Mouse (Mus musculus) brown adipose tissue, adult 24 weeks (tissue): ENCODE results near the gene 2210011C24Rik. TPM values are rescaled to one million over a fixed set of nuclear protein-coding genes. Genes with fewer than 3 reads are reported as not detected.

Experiments used
- H3K27ac ChIP-seq: fragments of 200-500 bp; replicated peaks from 2 replicates; pipeline ENCODE4 v1.5.1; 2012; ENCODE audit warnings: low read depth, mild to moderate bottlenecking, low read length
- H3K4me1 ChIP-seq: fragments of 200-500 bp; 2 replicates; pipeline ENCODE4 v1.6.1; 2012; ENCODE audit warnings: low read length, mixed read lengths; ENCODE audit not compliant: control insufficient read depth, insufficient read depth, insufficient read length
- H3K4me3 ChIP-seq: fragments of 200-500 bp; 2 replicates; pipeline ENCODE4 v1.5.1; 2012; ENCODE audit warnings: low read depth, mild to moderate bottlenecking, low read length, moderate library complexity; ENCODE audit not compliant: insufficient read depth
- polyA plus RNA-seq: library from polyadenylated mRNA; stranded (reverse); fragments of >200 nt; gene quantifications from 2 replicates; pipeline ENCODE4 v1.2.4, GENCODE M21; 2012; ENCODE audit not compliant: missing spikeins, insufficient read depth, insufficient read length

The 2210011C24Rik gene
- not detected in 2 replicates for polyA plus RNA-seq

GRCm38 (mm10) chr8:84011705-84012498, at the start of gene 2210011C24Rik:
TSS of gene 2210011C24Rik (minus strand) at chr8:84012171.
- no peak within 1 kb of the TSS for H3K27ac ChIP-seq
- peaks cover 13% of the 10 kb centered on the region for H3K4me1 ChIP-seq
- H3K4me3 ChIP-seq: peak within 1 kb of the TSS; percentile 61

DNA sequence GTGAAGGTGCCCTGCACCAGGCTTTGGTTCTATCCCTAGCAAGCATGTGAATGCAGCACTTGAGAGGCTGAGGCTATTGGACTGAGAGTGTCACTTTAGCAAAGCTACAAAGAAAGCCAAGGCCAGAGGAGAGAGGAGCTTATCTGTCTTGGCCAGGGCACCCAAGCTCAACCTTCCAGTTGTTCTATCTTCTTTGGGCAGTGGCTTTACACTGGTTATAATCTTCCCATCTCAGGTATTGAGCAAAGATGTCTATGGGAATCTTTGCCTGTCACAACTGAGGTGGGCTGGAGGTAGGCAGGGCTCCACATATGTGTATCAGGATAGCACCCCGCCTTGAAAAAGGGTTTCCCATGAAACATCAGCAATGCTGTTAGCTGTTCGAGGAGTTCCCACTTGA, 48.3 kb upstream of the 2210011C24Rik start:
- no peak overlapping the region for H3K4me3 ChIP-seq

DNA sequence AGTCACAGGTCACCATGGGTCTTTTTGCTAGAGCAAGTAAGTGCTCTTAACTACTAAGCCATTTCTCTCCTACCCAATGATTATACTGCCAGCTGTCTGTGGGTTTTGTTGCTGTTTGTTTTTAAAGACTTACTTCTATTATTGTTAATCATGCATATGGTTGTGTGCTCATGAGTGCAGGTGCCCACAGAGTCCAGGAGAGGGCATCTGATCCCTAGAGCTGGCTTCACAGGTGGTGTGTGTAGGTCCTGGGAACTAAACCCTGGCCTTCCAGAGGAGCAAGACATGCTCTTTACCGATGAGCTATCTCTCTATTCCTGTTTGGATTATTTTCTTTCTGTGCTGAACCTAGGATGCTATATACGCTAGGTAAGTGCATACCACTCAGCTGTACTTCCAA, 47.3 kb upstream of the 2210011C24Rik start:
- H3K4me3 ChIP-seq: no peak overlapping the region
- H3K4me1 ChIP-seq: no peaks in the 10 kb centered on the region
- no peak overlapping the region for H3K27ac ChIP-seq

More for the DNA sequence above, 48.3 kb upstream of the 2210011C24Rik start:
- no peak overlapping the region for H3K27ac ChIP-seq
- no peaks in the 10 kb centered on the region for H3K4me1 ChIP-seq

DNA sequence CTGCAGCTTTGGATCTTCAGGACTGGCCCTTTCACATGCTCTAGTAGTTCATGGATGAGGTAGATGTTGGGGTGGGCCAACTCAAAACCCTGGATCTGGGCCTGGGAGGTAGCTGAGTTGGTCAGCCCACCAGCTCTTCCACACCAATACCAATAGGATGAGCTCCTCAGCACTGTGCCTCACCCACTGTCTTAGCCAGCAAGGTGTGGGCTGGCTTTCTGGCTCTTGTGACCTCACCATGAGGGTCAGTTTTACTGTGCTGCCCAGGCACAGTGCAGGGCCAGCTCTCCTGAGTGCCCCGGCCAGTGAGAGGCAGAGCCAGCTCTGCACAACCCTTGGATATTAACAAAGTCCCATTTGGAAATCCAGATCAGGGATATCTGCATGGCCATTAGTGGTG, 45.9 kb upstream of the 2210011C24Rik start:
- Histone ChIP-seq H3K4me3 (no peak overlapping the region), H3K4me1 (no peaks in the 10 kb centered on the region), H3K27ac (no peak overlapping the region)

DNA sequence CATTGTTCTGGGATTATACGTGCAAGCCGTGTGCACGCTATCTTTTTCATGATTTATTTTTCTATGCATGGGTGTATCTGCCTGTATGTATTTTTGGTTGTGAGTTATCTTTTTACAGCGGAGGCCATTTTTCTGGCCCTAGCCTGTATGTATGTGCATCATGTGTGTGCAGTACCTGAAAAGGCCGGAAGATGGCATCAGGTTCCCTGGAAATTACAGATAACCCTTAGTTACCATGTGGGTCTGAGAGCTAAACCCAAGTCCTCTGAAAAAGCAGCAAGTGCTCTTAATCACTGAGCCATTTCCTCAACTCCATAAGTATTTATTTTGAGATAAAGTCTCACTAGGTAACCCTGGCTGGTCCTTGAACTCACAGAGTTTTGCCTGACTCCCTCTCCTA, 41.3 kb upstream of the 2210011C24Rik start:
- Histone ChIP-seq H3K4me1 (no peaks in the 10 kb centered on the region), H3K4me3 (no peak overlapping the region), H3K27ac (no peak overlapping the region)

GRCm38 (mm10) chr8:84052746-84053145, 40.8 kb upstream of the 2210011C24Rik start:
- no peak overlapping the region for H3K4me3 ChIP-seq
- no peak overlapping the region for H3K27ac ChIP-seq
- H3K4me1 ChIP-seq: no peaks in the 10 kb centered on the region

GRCm38 (mm10) chr8:84048171-84048570, 36.2 kb upstream of the 2210011C24Rik start:
- no peak overlapping the region for H3K4me3 ChIP-seq
- H3K27ac ChIP-seq: no peak overlapping the region
- H3K4me1 ChIP-seq: no peaks in the 10 kb centered on the region

- no peak overlapping the region for H3K4me3 ChIP-seq
- H3K27ac ChIP-seq: no peak overlapping the region
- H3K4me1 ChIP-seq: no peaks in the 10 kb centered on the region
Observed at GRCm38 (mm10) chr8:84046505-84046904, 34.5 kb upstream of the 2210011C24Rik start.

DNA sequence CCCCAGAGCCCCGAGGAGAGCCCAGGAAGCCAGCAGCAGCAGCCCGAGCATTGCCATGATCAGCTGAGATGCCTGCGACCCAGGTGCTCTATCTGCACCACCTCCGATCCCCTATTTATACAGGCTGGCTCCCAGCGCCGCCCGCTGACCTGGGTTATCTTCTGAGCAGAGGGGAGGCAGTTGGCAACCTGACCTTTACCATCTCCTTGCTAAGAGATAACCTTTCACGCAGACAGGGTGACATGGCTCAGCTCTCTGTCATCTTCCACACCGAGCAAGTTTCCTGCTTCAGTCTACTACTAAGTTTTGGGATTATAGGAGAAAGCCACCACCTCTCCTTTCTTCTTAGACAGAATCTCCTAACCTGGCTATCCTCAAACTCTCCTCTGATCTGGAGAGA, 32.9 kb upstream of the 2210011C24Rik start, which contains the start of gene Rln3:
Gene Rln3, minus strand, starts transcription at position 101 of the 400 bp plus-strand sequence.
- Histone ChIP-seq H3K4me3 (no peak within 1 kb of the TSS), H3K4me1 (no peaks in the 10 kb centered on the region), H3K27ac (no peak within 1 kb of the TSS)

GRCm38 (mm10) chr8:84044103-84044502, 32.1 kb upstream of the 2210011C24Rik start:
- Histone ChIP-seq H3K27ac (no peak overlapping the region), H3K4me3 (no peak overlapping the region), H3K4me1 (no peaks in the 10 kb centered on the region)

- no peak overlapping the region for H3K27ac ChIP-seq
- H3K4me3 ChIP-seq: peak overlapping the region; percentile 69
- no peaks in the 10 kb centered on the region for H3K4me1 ChIP-seq
Observed at GRCm38 (mm10) chr8:84042948-84043342, 31.0 kb upstream of the 2210011C24Rik start.

GRCm38 (mm10) chr8:84042066-84042947, 30.3 kb upstream of the 2210011C24Rik start, which contains the start of gene Il27ra:
TSS of gene Il27ra (minus strand) at chr8:84042589.
- H3K4me3 ChIP-seq: peak within 1 kb of the TSS; percentile 69
- no peaks in the 10 kb centered on the region for H3K4me1 ChIP-seq
- 0 out of 2 replicates have a peak within 1 kb of the TSS, but pooled peaks have one; percentile 25 for H3K27ac ChIP-seq

GRCm38 (mm10) chr8:84039050-84039449, 27.1 kb upstream of the 2210011C24Rik start:
- no peak overlapping the region for H3K4me3 ChIP-seq
- H3K4me1 ChIP-seq: no peaks in the 10 kb centered on the region
- no peak overlapping the region for H3K27ac ChIP-seq

GRCm38 (mm10) chr8:84038015-84038414, 26.0 kb upstream of the 2210011C24Rik start:
- no peaks in the 10 kb centered on the region for H3K4me1 ChIP-seq
- H3K4me3 ChIP-seq: no peak overlapping the region
- H3K27ac ChIP-seq: no peak overlapping the region

- Histone ChIP-seq H3K27ac (no peak overlapping the region), H3K4me1 (no peaks in the 10 kb centered on the region), H3K4me3 (no peak overlapping the region)
Observed at GRCm38 (mm10) chr8:84032777-84033176, 20.8 kb upstream of the 2210011C24Rik start.
